Mouse (Mus musculus): ENCODE measurements around the gene Zfhx3. TPM values are rescaled to one million over a fixed set of nuclear protein-coding genes. Genes with fewer than 3 reads are reported as not detected.
"Not testable (repeated sequence)": the region's sequence is repeated elsewhere in the genome, so short reads cannot be mapped to it uniquely, and the experiment has no call there.

Zfhx3 gene
- polyA plus RNA-seq (2014; fragmentation: Nextera tagmentation; extraction: Ambion mirVana), result 27.5 and 27.6 TPM in 2 replicates

- WGBS, result 14% methylated on average over 11 of the region's 11 CpGs
- no peaks in the 10 kb centered on the region for H3K36me3 ChIP-seq (replicated peaks; ENCODE audit: control insufficient read depth, insufficient read depth, low read depth, low read length)
- H3K4me1 ChIP-seq (ENCODE audit: control insufficient read depth, insufficient read depth, low read length), result peaks cover 2% of the 10 kb centered on the region; the same call in 1 of the 2 replicates
- H3K27ac ChIP-seq (replicated peaks; ENCODE audit: low read depth, low read length), result no peak within 1 kb of the TSS
- ATAC-seq (replicated peaks; ENCODE audit: insufficient number of reproducible peaks, low FRiP score, low TSS enrichment, low read depth), result no peak; the same call in 1 of the 2 replicates
- peak within 1 kb of the TSS; percentile 18; the same call in 1 of the 2 replicates for H3K4me3 ChIP-seq (ENCODE audit: low read depth, low read length)
- no peaks in the 10 kb centered on the region for H3K9me3 ChIP-seq (replicated peaks; ENCODE audit: control insufficient read depth, low read length)
- no peaks in the 10 kb centered on the region for H3K27me3 ChIP-seq (ENCODE audit: control insufficient read depth, insufficient read depth, low read length)
- H3K4me2 ChIP-seq (ENCODE audit: low read depth, low read length), result peak within 1 kb of the TSS; percentile 51
- peak within 1 kb of the TSS; percentile 35; the same call in 1 of the 2 replicates for H3K9ac ChIP-seq (replicated peaks; ENCODE audit: low read length)
- DNase-seq (ENCODE audit: low spot score), result no peak
These were observed at the start of gene Zfhx3 for GRCm38 (mm10) chr8:107941922-107942694. TSS of gene Zfhx3 (plus strand) at chr8:107942644.

GRCm38 (mm10) chr8:107918984-107919383 lies 23.5 kb upstream of the Zfhx3 start:
- Histone ChIP-seq H3K4me1 (ENCODE audit: control insufficient read depth, insufficient read depth, low read length) (no peaks in the 10 kb centered on the region), H3K9ac (replicated peaks; ENCODE audit: low read length) (no peak overlapping the region), H3K4me2 (ENCODE audit: low read depth, low read length) (no peak overlapping the region), H3K27ac (replicated peaks; ENCODE audit: low read depth, low read length) (no peak overlapping the region), H3K4me3 (ENCODE audit: low read depth, low read length) (no peak overlapping the region), H3K27me3 (ENCODE audit: control insufficient read depth, insufficient read depth, low read length) (no peaks in the 10 kb centered on the region), H3K36me3 (replicated peaks; ENCODE audit: control insufficient read depth, insufficient read depth, low read depth, low read length) (no peaks in the 10 kb centered on the region), H3K9me3 (replicated peaks; ENCODE audit: control insufficient read depth, low read length) (no peaks in the 10 kb centered on the region)
- 90% methylated on average over 12 of the region's 12 CpGs for WGBS
- no peak for ATAC-seq (replicated peaks; ENCODE audit: insufficient number of reproducible peaks, low FRiP score, low TSS enrichment, low read depth)
- no peak for DNase-seq (ENCODE audit: low spot score)

GRCm38 (mm10) chr8:107926149-107926548 lies 16.3 kb upstream of the Zfhx3 start:
- Histone ChIP-seq H3K9me3 (replicated peaks; ENCODE audit: control insufficient read depth, low read length) (no peaks in the 10 kb centered on the region), H3K4me3 (ENCODE audit: low read depth, low read length) (no peak overlapping the region), H3K36me3 (replicated peaks; ENCODE audit: control insufficient read depth, insufficient read depth, low read depth, low read length) (no peaks in the 10 kb centered on the region), H3K4me2 (ENCODE audit: low read depth, low read length) (no peak overlapping the region), H3K4me1 (ENCODE audit: control insufficient read depth, insufficient read depth, low read length) (no peaks in the 10 kb centered on the region), H3K9ac (replicated peaks; ENCODE audit: low read length) (no peak overlapping the region), H3K27me3 (ENCODE audit: control insufficient read depth, insufficient read depth, low read length) (no peaks in the 10 kb centered on the region), H3K27ac (replicated peaks; ENCODE audit: low read depth, low read length) (no peak overlapping the region)
- 87% methylated on average over 15 of the region's 15 CpGs for WGBS
- DNase-seq (ENCODE audit: low spot score), result no peak
- no peak for ATAC-seq (replicated peaks; ENCODE audit: insufficient number of reproducible peaks, low FRiP score, low TSS enrichment, low read depth)

DNA sequence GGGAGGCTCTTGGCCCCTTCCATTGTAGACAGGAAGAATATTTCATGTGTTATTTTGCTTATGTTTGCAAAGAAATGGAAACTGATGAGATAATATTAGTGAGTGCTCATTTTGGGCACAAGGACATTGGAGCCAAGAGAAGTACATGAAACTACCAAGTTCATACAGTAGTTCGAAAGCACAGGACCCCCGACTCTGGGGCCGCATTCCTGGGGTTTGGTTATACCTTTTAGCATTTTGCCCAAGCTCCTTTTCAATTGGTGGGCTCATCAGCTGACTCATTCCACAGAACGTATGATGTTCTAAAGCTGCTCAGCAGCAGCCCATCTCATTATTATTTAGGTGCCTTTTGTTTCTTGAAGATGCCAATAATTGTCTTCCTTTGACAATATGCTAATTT lies 5.7 kb upstream of the Zfhx3 start:
- Histone ChIP-seq H3K27me3 (ENCODE audit: control insufficient read depth, insufficient read depth, low read length) (no peaks in the 10 kb centered on the region), H3K4me3 (ENCODE audit: low read depth, low read length) (no peak overlapping the region), H3K4me1 (ENCODE audit: control insufficient read depth, insufficient read depth, low read length) (no peaks in the 10 kb centered on the region), H3K27ac (replicated peaks; ENCODE audit: low read depth, low read length) (no peak overlapping the region), H3K9me3 (replicated peaks; ENCODE audit: control insufficient read depth, low read length) (no peaks in the 10 kb centered on the region), H3K4me2 (ENCODE audit: low read depth, low read length) (no peak overlapping the region), H3K36me3 (replicated peaks; ENCODE audit: control insufficient read depth, insufficient read depth, low read depth, low read length) (no peaks in the 10 kb centered on the region), H3K9ac (replicated peaks; ENCODE audit: low read length) (no peak overlapping the region)
- DNase-seq (ENCODE audit: low spot score) (no peak), ATAC-seq (replicated peaks; ENCODE audit: insufficient number of reproducible peaks, low FRiP score, low TSS enrichment, low read depth) (no peak)
- WGBS, result 95% methylated on average over 4 of the region's 4 CpGs

- not testable (repeated sequence) for ATAC-seq (replicated peaks; ENCODE audit: insufficient number of reproducible peaks, low FRiP score, low TSS enrichment, low read depth); H3K27ac ChIP-seq (replicated peaks; ENCODE audit: low read depth, low read length); DNase-seq (ENCODE audit: low spot score); H3K27me3 ChIP-seq (ENCODE audit: control insufficient read depth, insufficient read depth, low read length); H3K36me3 ChIP-seq (replicated peaks; ENCODE audit: control insufficient read depth, insufficient read depth, low read depth, low read length); H3K9me3 ChIP-seq (replicated peaks; ENCODE audit: control insufficient read depth, low read length); H3K4me3 ChIP-seq (ENCODE audit: low read depth, low read length); H3K4me1 ChIP-seq (ENCODE audit: control insufficient read depth, insufficient read depth, low read length); H3K9ac ChIP-seq (replicated peaks; ENCODE audit: low read length); H3K4me2 ChIP-seq (ENCODE audit: low read depth, low read length)
- WGBS, result 93% methylated on average over 5 of the region's 5 CpGs
These were observed 4.2 kb upstream of the Zfhx3 start for GRCm38 (mm10) chr8:107938231-107938630.

DNA sequence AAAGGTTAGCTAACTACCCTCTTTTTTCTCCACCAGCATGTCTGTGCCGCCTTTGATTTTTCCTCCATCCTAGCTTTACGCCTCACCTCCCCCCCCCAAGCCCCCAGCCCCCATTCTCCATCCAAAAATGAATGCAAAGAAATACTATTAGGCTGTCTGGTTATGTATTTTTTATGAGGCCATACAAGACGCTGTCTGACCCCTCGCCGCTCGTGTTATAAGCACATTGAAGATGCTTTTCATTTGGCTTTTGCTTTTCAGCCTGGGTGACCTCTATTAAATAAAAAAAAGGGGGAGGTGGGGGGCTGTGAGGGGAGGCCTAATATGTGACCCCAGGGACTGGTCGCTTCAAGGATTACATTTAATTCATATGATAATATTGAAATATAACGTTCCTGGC lies 2.3 kb upstream of the Zfhx3 start:
- H3K9me3 ChIP-seq (replicated peaks; ENCODE audit: control insufficient read depth, low read length), result no peaks in the 10 kb centered on the region
- no peak overlapping the region for H3K4me3 ChIP-seq (ENCODE audit: low read depth, low read length)
- H3K36me3 ChIP-seq (replicated peaks; ENCODE audit: control insufficient read depth, insufficient read depth, low read depth, low read length), result no peaks in the 10 kb centered on the region
- WGBS, result 72% methylated on average over 8 of the region's 8 CpGs
- no peak overlapping the region for H3K27ac ChIP-seq (replicated peaks; ENCODE audit: low read depth, low read length)
- no peak overlapping the region for H3K9ac ChIP-seq (replicated peaks; ENCODE audit: low read length)
- ATAC-seq (replicated peaks; ENCODE audit: insufficient number of reproducible peaks, low FRiP score, low TSS enrichment, low read depth) (no peak), DNase-seq (ENCODE audit: low spot score) (no peak)
- H3K4me2 ChIP-seq (ENCODE audit: low read depth, low read length), result no peak overlapping the region
- no peaks in the 10 kb centered on the region for H3K27me3 ChIP-seq (ENCODE audit: control insufficient read depth, insufficient read depth, low read length)
- H3K4me1 ChIP-seq (ENCODE audit: control insufficient read depth, insufficient read depth, low read length), result 0 out of 2 replicates have a peak, but pooled peaks cover 2% of the 10 kb centered on the region

DNA sequence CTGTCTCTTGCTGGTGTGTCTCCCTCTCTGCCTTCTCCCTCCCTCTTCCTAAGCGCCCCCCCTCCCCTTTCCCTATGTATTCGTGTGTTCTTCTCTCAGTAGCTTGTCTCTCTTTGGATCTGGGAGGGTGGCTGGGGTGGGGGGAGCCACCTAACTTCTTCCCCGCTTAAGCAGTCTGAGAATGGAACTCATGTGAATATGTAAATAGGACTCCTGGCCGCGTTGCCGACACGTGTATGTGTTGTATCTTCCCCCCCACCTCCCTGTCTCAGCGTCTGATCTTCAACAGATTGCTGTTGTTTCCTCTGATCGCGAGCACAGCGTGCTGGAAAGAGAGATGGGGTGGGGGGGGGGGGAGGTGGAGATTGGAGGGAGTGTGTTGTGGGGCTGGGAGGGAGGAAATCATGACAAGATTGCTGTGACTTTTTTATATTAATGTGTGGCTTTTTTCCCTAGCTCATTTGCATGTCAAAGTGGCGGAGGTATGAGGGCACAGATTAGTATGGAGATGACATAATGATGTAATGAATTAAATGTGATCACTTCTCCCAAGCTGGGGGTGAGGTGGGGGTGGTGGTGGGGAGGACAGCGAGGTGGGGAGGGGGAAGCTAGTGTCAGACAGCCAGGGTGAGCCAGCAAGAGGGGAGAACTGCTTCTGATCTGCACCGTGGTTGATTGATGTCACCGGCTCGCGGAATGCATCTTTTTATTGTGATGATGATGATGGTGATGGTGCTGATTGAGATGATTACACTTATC lies 487 bp downstream of the Zfhx3 start:
- ATAC-seq (replicated peaks; ENCODE audit: insufficient number of reproducible peaks, low FRiP score, low TSS enrichment, low read depth) (peak; percentile 24; the same call in 1 of the 2 replicates), DNase-seq (ENCODE audit: low spot score) (peak; percentile 67)
- H3K27me3 ChIP-seq (ENCODE audit: control insufficient read depth, insufficient read depth, low read length), result no peaks in the 10 kb centered on the region
- no peaks in the 10 kb centered on the region for H3K36me3 ChIP-seq (replicated peaks; ENCODE audit: control insufficient read depth, insufficient read depth, low read depth, low read length)
- H3K27ac ChIP-seq (replicated peaks; ENCODE audit: low read depth, low read length), result no peak overlapping the region
- H3K4me3 ChIP-seq (ENCODE audit: low read depth, low read length), result peak overlapping the region; percentile 18; the same call in 1 of the 2 replicates
- peak overlapping the region; percentile 35; the same call in 1 of the 2 replicates for H3K9ac ChIP-seq (replicated peaks; ENCODE audit: low read length)
- H3K9me3 ChIP-seq (replicated peaks; ENCODE audit: control insufficient read depth, low read length), result no peaks in the 10 kb centered on the region
- H3K4me2 ChIP-seq (ENCODE audit: low read depth, low read length), result peak overlapping the region; percentile 51
- peaks cover 2% of the 10 kb centered on the region; the same call in 1 of the 2 replicates for H3K4me1 ChIP-seq (ENCODE audit: control insufficient read depth, insufficient read depth, low read length)
- WGBS, result 1% methylated on average over 17 of the region's 17 CpGs

All from embryonic facial prominence, embryonic 11.5 days (tissue).